Mouse (Mus musculus) hindlimb bud, embryonic 11.5 days (tissue): Measurements from ENCODE around the gene Arhgap10.

ENCODE experiments used
- DNase-seq: peaks from one replicate; pipeline ENCODE4 v3.0.0-alpha.2; 2012; ENCODE audit warnings: low read depth, low spot score; ENCODE audit errors: extremely low spot score

Gene Arhgap10

DNA sequence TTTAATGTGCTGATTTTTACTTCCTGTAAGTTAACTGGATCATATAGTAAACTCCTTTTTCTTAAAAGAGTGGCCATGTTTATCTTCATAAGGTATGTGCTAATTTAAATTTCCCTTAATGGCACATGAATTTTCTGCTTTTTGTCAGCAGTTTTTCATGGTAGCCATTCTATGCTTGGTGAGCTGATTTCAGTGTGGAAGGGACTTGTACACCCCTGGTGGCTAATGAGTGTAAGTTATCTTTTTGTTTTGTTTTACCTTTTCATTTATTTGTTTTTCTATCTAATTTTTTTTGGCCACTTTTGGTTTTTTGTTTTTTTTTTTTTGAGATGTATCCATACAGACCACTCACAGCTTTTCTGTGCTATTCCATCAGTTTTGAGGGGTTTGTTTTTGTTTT, 278.3 kb downstream of the Arhgap10 start:
- no peak for DNase-seq

DNA sequence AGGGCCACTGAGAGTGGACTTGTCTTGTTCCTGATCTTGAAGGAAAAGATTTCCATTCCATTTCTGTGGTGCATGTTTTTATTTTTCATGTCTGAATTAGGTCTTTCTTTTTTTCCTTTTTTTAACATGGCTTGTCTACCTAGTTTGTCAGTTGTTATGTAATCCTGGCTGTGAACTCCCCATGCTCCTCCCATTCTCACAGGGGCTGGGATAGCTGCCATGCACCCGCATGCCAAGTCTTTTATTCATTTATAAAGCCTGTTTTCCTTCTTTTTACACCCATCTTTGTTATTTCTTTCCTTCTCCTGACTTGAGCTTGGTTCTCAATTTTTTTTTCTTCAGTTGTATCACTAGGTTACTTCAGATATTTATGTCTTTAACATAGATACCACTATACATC, 281.1 kb downstream of the Arhgap10 start:
- DNase-seq = no peak

DNA sequence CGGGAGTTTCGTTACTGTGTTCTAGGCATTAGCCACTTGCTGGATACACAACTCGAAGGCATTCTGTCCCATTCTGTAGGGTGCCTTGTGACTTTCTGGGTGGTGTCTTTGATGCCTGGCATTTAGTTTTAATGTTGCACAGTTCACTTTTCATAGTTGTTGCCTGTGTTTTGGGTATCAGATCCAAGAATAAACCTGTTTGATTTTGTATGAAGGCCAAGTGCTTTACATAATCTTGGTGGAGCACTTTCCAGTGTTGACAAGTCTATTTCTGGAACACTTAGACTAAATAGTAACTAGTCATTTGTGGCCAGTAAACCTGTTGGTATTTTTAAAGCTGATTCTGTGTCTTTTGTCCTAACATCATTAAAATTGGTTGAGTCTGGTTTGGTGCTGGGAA, 285.3 kb downstream of the Arhgap10 start:
- no peak for DNase-seq

DNA sequence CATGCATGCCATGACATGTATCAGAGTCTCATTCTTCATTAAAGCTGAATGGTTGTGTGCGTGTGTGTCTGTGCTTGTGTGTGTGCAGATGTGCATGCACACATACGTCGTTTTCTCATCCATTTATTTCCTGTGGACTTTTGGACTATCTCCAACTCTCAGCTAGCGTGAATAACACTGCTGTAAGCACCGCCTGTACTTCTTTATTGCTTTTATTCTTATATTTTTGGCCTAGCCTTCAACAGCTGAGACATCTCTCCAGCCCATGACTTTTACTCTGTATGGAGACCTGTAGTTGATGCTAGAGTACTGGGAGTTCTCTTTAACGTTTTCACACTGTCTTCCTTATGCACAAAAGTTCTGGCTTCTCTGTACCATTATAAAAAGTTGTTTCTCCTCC, 285.9 kb downstream of the Arhgap10 start:
- DNase-seq = no peak

DNA sequence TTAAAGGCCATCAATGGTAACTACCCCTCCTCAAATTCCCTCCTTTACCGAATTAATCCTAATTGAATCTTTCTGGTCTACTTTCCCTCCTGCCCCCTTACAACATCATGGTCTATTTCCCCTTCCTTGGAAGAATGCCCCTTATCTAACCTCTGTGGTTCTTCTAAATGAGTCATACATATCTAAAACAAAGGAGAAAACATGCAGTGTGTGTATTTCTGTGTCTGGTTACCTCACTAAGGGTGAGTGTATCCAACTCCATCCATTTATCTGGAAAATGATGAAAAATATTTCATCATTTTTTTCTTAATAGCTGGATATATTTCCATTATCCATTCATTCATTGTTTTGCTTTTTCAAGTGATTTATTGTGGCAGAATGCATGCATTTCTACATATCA, 286.5 kb downstream of the Arhgap10 start:
- no peak for DNase-seq

DNA sequence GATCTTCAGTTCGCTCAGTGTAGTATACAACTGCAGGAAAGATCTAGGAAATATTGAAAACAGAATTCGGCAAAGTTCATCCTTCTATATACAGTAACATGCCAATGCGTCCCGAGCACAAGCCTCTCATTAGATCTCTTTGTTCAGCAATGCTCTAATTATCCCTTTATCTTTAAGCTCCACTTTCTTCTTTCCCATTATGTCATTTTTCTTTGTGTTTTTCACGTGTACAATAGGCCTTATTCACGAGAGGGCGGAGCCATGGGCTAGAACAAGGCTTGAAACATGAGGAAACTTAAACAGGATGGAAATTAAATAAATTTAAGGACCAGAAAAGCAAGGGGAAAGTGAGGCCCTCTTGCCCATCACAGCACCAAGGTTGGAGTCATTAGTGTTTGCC, 289.1 kb downstream of the Arhgap10 start:
- no peak for DNase-seq

DNA sequence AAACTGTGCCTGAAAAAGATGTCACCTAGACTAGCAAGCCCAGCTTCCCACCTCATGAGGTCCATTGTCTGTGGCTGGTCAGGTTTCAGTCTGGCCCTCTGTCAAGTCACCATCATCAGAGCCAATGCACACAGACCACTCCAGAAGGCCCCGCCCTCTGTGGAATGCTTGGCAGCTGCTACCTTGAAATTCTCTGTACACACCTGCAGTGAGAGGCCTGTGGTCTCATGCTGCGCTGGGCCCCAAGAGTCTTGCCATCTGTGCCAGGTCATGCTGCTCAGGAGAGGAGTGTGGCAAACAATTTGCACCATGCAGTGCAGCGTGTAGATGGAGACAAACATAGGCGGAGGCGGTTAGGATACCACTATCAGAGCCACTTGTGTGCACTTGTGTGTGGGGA, 290.0 kb downstream of the Arhgap10 start:
- DNase-seq = no peak

DNA sequence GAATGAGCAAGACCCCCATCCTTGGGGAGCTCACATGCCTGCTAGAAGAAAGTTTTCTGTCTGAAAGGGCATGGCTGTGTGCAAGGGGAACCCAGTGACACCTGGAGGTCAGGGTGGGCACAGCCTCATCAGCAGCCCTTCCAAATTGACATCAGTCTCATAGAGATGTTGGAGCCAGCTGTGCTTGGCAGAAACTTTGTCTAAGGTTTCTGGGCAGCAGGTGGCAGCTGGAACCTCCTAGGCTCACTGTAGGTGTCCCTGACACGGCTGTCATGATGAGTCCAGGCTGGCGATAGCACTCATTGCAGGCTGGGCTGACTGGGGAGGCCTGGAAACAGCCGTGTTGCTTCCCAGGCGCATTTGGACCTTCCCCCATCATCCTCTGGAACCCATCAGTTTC, 294.6 kb downstream of the Arhgap10 start:
- DNase-seq = no peak

DNA sequence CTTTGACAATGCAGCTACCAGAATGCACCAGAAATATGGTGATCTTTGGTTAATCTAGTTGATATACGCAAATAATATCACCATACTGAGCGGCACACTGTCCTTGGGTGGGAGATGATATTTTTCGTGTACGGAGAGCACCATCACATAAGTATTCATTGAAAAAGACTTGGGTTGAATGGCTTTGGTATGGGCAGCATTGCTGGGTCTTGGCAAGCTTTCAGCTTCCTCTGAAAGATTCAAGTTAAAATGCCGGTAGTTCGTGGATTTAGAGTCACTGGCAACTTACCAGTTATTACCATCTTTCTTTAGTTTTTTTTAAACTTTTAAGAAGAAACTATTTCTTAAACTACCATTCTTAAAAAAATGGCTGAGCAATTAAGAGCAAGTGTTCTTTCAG, 302.6 kb downstream of the Arhgap10 start:
- DNase-seq = no peak

DNA sequence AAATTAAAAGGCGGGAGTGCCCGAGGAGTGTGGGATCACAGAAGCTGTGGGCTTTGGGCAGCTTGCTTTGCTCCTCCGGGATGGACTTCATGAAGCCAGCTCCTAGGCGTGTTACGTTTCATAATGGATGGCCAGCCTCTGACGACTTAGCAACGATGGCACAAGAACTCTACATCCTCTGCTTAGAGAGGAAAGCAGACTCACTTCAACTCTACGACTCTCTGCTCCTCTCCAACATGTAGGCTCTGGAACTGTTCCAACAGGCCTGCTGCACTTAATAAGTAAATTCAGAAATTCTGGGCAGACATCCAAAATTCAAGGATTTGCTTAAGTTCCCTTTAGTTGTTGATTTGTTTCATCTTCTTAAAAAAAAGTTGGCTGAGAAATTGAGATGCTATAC, 303.1 kb downstream of the Arhgap10 start:
- no peak for DNase-seq

DNA sequence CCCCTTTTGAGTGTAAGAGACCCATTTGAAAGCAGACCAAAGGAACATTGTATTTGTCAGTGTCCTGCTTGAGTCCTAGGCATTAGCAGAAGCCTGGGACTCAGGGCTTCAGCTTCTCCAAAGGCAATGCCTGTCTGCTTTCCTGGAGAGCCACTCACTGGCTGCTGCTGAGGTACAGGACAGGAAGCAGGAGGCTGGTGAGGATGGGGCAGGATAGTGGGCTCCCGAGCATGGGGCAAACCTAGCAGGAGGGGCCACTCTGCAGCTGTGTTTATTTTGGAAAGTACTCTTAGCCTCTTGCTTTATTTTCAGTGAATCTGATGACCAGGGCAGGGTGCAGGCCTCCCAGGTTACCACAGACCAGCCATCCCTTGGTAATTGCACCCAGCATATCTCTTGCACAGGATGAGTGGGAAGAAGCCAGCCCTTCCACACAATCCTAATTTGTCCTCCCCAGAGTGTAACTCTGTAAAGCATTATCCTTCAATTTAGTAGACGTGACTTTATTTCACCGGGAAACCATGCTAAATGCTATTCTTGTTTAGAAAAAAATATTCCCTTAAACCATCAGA, 303.8 kb downstream of the Arhgap10 start:
- DNase-seq = no peak

DNA sequence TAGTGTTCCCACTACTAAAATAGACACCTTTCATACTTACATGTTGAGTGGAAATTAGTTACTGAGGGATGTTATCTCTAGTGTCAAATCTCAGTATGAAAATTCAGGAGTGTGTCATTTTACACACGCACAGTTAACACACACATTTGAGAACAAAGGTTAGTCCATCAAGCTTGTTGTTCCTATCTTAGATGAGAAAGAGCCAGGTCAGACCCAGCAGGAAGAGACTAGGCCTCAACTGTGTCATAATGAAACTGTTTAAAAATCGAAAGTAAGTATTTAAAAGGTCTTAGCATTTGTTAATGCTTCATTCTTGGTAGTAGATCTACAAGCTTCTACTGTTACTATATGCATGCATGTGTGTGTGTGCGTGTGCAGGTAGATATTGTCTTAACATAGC, 308.5 kb downstream of the Arhgap10 start:
- no peak for DNase-seq
